Mouse (Mus musculus) liver, embryonic 14.5 days (tissue): ENCODE results near the gene Enc1. TPM values are rescaled to one million over a fixed set of nuclear protein-coding genes. Genes with fewer than 3 reads are reported as not detected.

Experiments
- ATAC-seq: fragments of 200-750 bp; cut with Nextera tagmentation; 2 replicates; pipeline ENCODE4 v1.8.0; 2017; ENCODE audit warnings: moderate number of reproducible peaks, mild to moderate bottlenecking, moderate library complexity; ENCODE audit not compliant: insufficient read depth
- DNase-seq, 3 experiments: peaks; one replicate each; pipeline ENCODE4 v3.0.0-alpha.2; 2012 to 2013; ENCODE audit warnings: low read depth in 3 of 3, low spot score in 3 of 3
- H3K27ac ChIP-seq: fragments of 300-500 bp; sonication (generic); 2 replicates; pipeline ENCODE4 v1.5.1; 2014; ENCODE audit warnings: moderate library complexity, mild to moderate bottlenecking, control low read depth, inconsistent platforms
- H3K27me3 ChIP-seq: fragments of 300-500 bp; sonication (generic); 2 replicates; pipeline ENCODE4 v1.6.1; 2014; ENCODE audit warnings: mild to moderate bottlenecking, low read length, moderate library complexity; ENCODE audit not compliant: control insufficient read depth, insufficient read depth
- H3K36me3 ChIP-seq: fragments of 300-500 bp; sonication (generic); replicated peaks from 2 replicates; pipeline ENCODE4 v1.6.1; 2014; ENCODE audit warnings: low read depth; ENCODE audit not compliant: control insufficient read depth, insufficient read depth
- H3K4me1 ChIP-seq, 2 experiments: fragments of 200-500 bp in 1 of 2; fragments of 300-500 bp in 1 of 2; sonication (generic) in 1 of 2; replicated peaks; 2 replicates each; pipeline ENCODE4 v1.6.1; 2012 to 2014; ENCODE audit warnings: antibody characterized with exemption in 1 of 2, inconsistent platforms in 1 of 2, low read length in 1 of 2; ENCODE audit not compliant: control insufficient read depth in 2 of 2, insufficient read depth in 2 of 2
- H3K4me2 ChIP-seq: fragments of 300-500 bp; sonication (generic); 2 replicates; pipeline ENCODE4 v1.6.1; 2014; ENCODE audit warnings: low read depth, mild to moderate bottlenecking, control low read depth, moderate library complexity
- H3K4me3 ChIP-seq, 2 experiments: fragments of 200-500 bp in 1 of 2; fragments of 300-500 bp in 1 of 2; sonication (generic) in 1 of 2; 2 replicates each; pipeline ENCODE4 v1.5.1; 2012 to 2014; ENCODE audit warnings: low read depth in 2 of 2, low read length in 2 of 2, mild to moderate bottlenecking in 2 of 2, control low read depth in 1 of 2, inconsistent platforms in 1 of 2, moderate library complexity in 1 of 2; ENCODE audit not compliant: insufficient read depth in 1 of 2
- H3K9ac ChIP-seq: fragments of 300-500 bp; sonication (generic); replicated peaks from 2 replicates; pipeline ENCODE4 v1.6.1; 2014; ENCODE audit warnings: mild to moderate bottlenecking, control low read depth, moderate library complexity
- H3K9me3 ChIP-seq: fragments of 300-500 bp; sonication (generic); 2 replicates; pipeline ENCODE4 v1.6.1; 2016; ENCODE audit warnings: low read length, mixed read lengths; ENCODE audit not compliant: control insufficient read depth
- CTCF ChIP-seq: IDR thresholded peaks from 2 replicates; pipeline ENCODE4 v1.5.1; 2016; ENCODE audit warnings: antibody characterized with exemption, low read depth, control low read depth
- EP300 ChIP-seq: IDR thresholded peaks from 2 replicates; pipeline ENCODE4 v1.6.1; 2016; ENCODE audit warnings: antibody characterized with exemption, low read depth
- WGBS: fragments of 180-500 bp; shearing (Covaris S2); extraction: QIAGEN DNeasy Blood & Tissue Kit; methylation state at CpG from one replicate; pipeline ENCODE4 v1.1.7; 2014; ENCODE audit not compliant: insufficient replicate concordance; 5-methylcytosine and 5-hydroxymethylcytosine counted together
- polyA plus RNA-seq, 2 experiments: library from polyadenylated mRNA; depleted of rRNA in 1 of 2; stranded (reverse) in 1 of 2; unstranded in 1 of 2; fragments of >200 nt; fragmentation: Nextera tagmentation in 1 of 2; extraction: Ambion mirVana in 1 of 2; gene quantifications; 2 replicates each; pipeline versions ENCODE4 v1.2.1 to v1.2.3; 2012 to 2014

Gene Enc1
- polyA plus RNA-seq, 2 experiments = 0.62 to 1.7 TPM

GRCm38 (mm10) chr13:97287046-97287445 is 46.1 kb downstream of the Enc1 start:
- DNase-seq = no peak
- Histone ChIP-seq H3K4me2 (no peak overlapping the region), H3K27me3 (no peaks in the 10 kb centered on the region; the same call in 1 of the 2 replicates), H3K36me3 (no peaks in the 10 kb centered on the region), H3K27ac (no peak overlapping the region), H3K4me1 (peaks cover 0 to 2% of the 10 kb centered on the region in 2 experiments; a peak in 1 of 4 replicates), H3K9ac (no peak overlapping the region), H3K9me3 (no peaks in the 10 kb centered on the region), H3K4me3 (no peak overlapping the region)
- 74% methylated on average over 3 of the region's 3 CpGs for WGBS
- TF ChIP-seq CTCF (no peak), EP300 (no peak)
- ATAC-seq = no peak

GRCm38 (mm10) chr13:97290747-97291146 is 49.8 kb downstream of the Enc1 start:
- no peak overlapping the region for H3K27ac ChIP-seq
- 32% methylated on average over 3 of the region's 3 CpGs for WGBS
- no peak for ATAC-seq
- H3K36me3 ChIP-seq = no peaks in the 10 kb centered on the region
- H3K9me3 ChIP-seq = no peaks in the 10 kb centered on the region
- no peak overlapping the region for H3K4me3 ChIP-seq
- peaks cover 0 to 3% of the 10 kb centered on the region in 2 experiments; a peak in 1 of 4 replicates for H3K4me1 ChIP-seq
- DNase-seq = no peak
- H3K9ac ChIP-seq = no peak overlapping the region
- TF ChIP-seq EP300 = no peak
- TF ChIP-seq CTCF = no peak
- H3K27me3 ChIP-seq = no peaks in the 10 kb centered on the region
- H3K4me2 ChIP-seq = no peak overlapping the region

- Histone ChIP-seq H3K9ac (no peak overlapping the region), H3K27ac (no peak overlapping the region), H3K4me1 (peaks cover 0 to 3% of the 10 kb centered on the region in 2 experiments; a peak in 1 of 4 replicates), H3K27me3 (no peaks in the 10 kb centered on the region), H3K4me2 (no peak overlapping the region), H3K4me3 (no peak overlapping the region), H3K36me3 (no peaks in the 10 kb centered on the region), H3K9me3 (no peaks in the 10 kb centered on the region)
- ATAC-seq = no peak
- DNase-seq = no peak
- TF ChIP-seq CTCF = no peak
- WGBS = 69% methylated on average over 17 of the region's 17 CpGs
These were observed 50.4 kb downstream of the Enc1 start for GRCm38 (mm10) chr13:97291354-97291753.

GRCm38 (mm10) chr13:97292026-97292425 is 51.1 kb downstream of the Enc1 start:
- TF ChIP-seq EP300 (no peak), CTCF (no peak)
- H3K4me3 ChIP-seq = no peak overlapping the region
- no peak overlapping the region for H3K27ac ChIP-seq
- ATAC-seq (no peak), DNase-seq (no peak)
- no peaks in the 10 kb centered on the region for H3K27me3 ChIP-seq
- no peak overlapping the region for H3K4me2 ChIP-seq
- H3K4me1 ChIP-seq = peaks cover 0 to 3% of the 10 kb centered on the region in 2 experiments; a peak in 1 of 4 replicates
- 56% methylated on average over 8 of the region's 8 CpGs for WGBS
- no peaks in the 10 kb centered on the region for H3K36me3 ChIP-seq
- H3K9ac ChIP-seq = no peak overlapping the region
- no peaks in the 10 kb centered on the region for H3K9me3 ChIP-seq

- Histone ChIP-seq H3K27me3 (no peaks in the 10 kb centered on the region), H3K36me3 (no peaks in the 10 kb centered on the region), H3K9ac (no peak overlapping the region), H3K4me3 (no peak overlapping the region), H3K9me3 (no peaks in the 10 kb centered on the region), H3K4me2 (no peak overlapping the region), H3K27ac (no peak overlapping the region), H3K4me1 (peaks cover 0 to 3% of the 10 kb centered on the region in 2 experiments; a peak in 1 of 4 replicates)
- ATAC-seq = no peak
- no peak for DNase-seq
- TF ChIP-seq EP300 = no peak
- no peak for TF ChIP-seq CTCF
- WGBS = 49% methylated on average over 12 of the region's 12 CpGs
These were observed 51.7 kb downstream of the Enc1 start for GRCm38 (mm10) chr13:97292451-97293245.
